ENCODE assay signal across 9 mouse cellular contexts in the genomic region with DNA sequence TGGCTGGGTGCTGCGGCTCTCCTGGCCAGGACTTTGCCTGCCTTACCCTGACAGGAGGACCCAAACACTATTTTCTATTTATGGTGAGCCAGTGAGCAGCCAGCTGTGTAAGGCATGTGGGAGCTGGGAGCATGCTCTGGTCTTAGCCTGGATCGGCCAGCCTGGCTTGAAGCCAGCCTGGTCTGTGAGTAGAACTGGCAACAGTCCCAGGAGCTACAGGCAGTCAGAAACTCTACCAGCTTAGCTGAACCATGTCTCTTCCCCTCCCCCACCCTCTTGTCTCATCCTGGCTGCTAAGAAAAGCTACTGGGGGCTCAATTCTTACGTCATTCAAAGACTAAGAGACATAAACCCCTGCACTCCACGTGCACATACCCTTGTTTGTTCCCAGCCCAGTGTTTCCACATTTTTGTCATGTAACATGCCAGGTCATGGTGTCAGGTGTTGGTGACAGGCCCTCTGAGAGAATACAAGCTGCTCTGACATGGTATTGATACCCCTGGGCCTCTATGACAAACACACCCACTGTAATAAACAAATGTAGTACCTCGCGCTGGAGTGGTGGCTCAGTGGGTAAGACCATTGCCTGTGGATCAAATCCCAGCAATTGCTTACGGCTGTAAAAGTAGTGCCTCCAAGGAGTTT.
DNase-seq lines count a peak whose midpoint lies in the region; ATAC-seq and TF ChIP-seq lines count a peak whose summit lies in the region.
"Had no signal": no experiment of that assay in that cellular context is flagged by ENCODE, and none has a peak within 500 bp of the region (broad histone marks: within the 10 kb centered on the region; RNA-seq: fewer than 3 reads in every experiment).

No protein-coding gene starts in this region.

- H3K4me2 ChIP-seq in embryonic facial prominence, embryonic 15.5 days (replicated peaks), result no peak overlapping the region
- peak overlapping the region; percentile 51 for H3K4me2 ChIP-seq in heart, embryonic 12.5 days
- H3K4me2 ChIP-seq in kidney, postnatal 0 days (ENCODE audit: low read length), result no peak overlapping the region
- H3K4me2 ChIP-seq in lung, embryonic 16.5 days (ENCODE audit: low read depth, low read length), result no peak overlapping the region

- no peaks in the 10 kb centered on the region for H3K27me3 ChIP-seq in embryonic facial prominence, embryonic 15.5 days
- no peaks in the 10 kb centered on the region for H3K27me3 ChIP-seq in heart, embryonic 12.5 days (replicated peaks)
- no peaks in the 10 kb centered on the region for H3K27me3 ChIP-seq in kidney, postnatal 0 days (ENCODE audit: insufficient read depth, low read length)
- no peaks in the 10 kb centered on the region for H3K27me3 ChIP-seq in lung, embryonic 16.5 days (ENCODE audit: control insufficient read depth, insufficient read depth, low read depth, low read length)

- H3K36me3 ChIP-seq in embryonic facial prominence, embryonic 15.5 days, result no peaks in the 10 kb centered on the region
- no peaks in the 10 kb centered on the region for H3K36me3 ChIP-seq in heart, embryonic 12.5 days
- H3K36me3 ChIP-seq in kidney, postnatal 0 days (ENCODE audit: insufficient read depth, low read length), result no peaks in the 10 kb centered on the region
- no peaks in the 10 kb centered on the region for H3K36me3 ChIP-seq in lung, embryonic 16.5 days (ENCODE audit: control insufficient read depth, insufficient read depth, low read length)

- peak overlapping the region; percentile 40; the same call in 1 of the 2 replicates for H3K27ac ChIP-seq in embryonic facial prominence, embryonic 15.5 days (replicated peaks)
- H3K27ac ChIP-seq in heart, embryonic 12.5 days (ENCODE audit: poor library complexity, severe bottlenecking), result peak overlapping the region; percentile 89
- no peak overlapping the region for H3K27ac ChIP-seq in kidney, postnatal 0 days
- peak overlapping the region; percentile 56 for H3K27ac ChIP-seq in lung, embryonic 16.5 days (ENCODE audit: low read length)

- H3K4me3 ChIP-seq in embryonic facial prominence, embryonic 15.5 days (replicated peaks), result no peak overlapping the region
- peak overlapping the region; percentile 10; the same call in 1 of the 2 replicates for H3K4me3 ChIP-seq in heart, embryonic 12.5 days
- no peak overlapping the region for H3K4me3 ChIP-seq in kidney, postnatal 0 days (replicated peaks; ENCODE audit: low read depth, low read length)
- no peak overlapping the region; the same call in 1 of the 2 replicates for H3K4me3 ChIP-seq in lung, embryonic 16.5 days (ENCODE audit: low read length)
- H3K4me3 ChIP-seq: erythroblast, embryonic 14.5 days had no signal

- peak; percentile 14 to 31 for DNase-seq in frontal cortex, adult 2 months (ENCODE audit: extremely low spot score in 1 of 2, low spot score in 1 of 2)
- DNase-seq in kidney, postnatal 0 days (ENCODE audit: low spot score), result peak; percentile 84
- DNase-seq in retina, postnatal 7 days (ENCODE audit: low read depth, low spot score), result peak; percentile 72
- DNase-seq in natural killer cell, adult 2 months (ENCODE audit: low spot score in 2 of 2), result no peak

- no peak for ATAC-seq in frontal cortex, adult (ENCODE audit: low TSS enrichment)
- ATAC-seq in embryonic facial prominence, embryonic 15.5 days (ENCODE audit: insufficient number of reproducible peaks, low FRiP score, low TSS enrichment, low read depth), result peak; percentile 61; the same call in 1 of the 2 replicates
- ATAC-seq in heart, embryonic 12.5 days (ENCODE audit: insufficient number of reproducible peaks, low FRiP score), result peak; percentile 89
- peak; percentile 89 for ATAC-seq in kidney, postnatal 0 days (replicated peaks; ENCODE audit: low FRiP score, low read depth)
- ATAC-seq in lung, embryonic 16.5 days (ENCODE audit: low read depth), result peak; percentile 95

- peaks cover 19% of the 10 kb centered on the region for H3K4me1 ChIP-seq in embryonic facial prominence, embryonic 15.5 days
- H3K4me1 ChIP-seq in heart, embryonic 12.5 days (replicated peaks), result peaks cover 25% of the 10 kb centered on the region
- peaks cover 9% of the 10 kb centered on the region; the same call in 1 of the 2 replicates for H3K4me1 ChIP-seq in kidney, postnatal 0 days (replicated peaks; ENCODE audit: insufficient read depth, low read length)
- peaks cover 17% of the 10 kb centered on the region for H3K4me1 ChIP-seq in lung, embryonic 16.5 days (replicated peaks; ENCODE audit: control insufficient read depth, insufficient read depth, low read length)

- no peak for TF ChIP-seq CTCF in kidney, postnatal 0 days (IDR thresholded peaks at IDR 0.05; ENCODE audit: low read depth)

- no peaks in the 10 kb centered on the region for H3K9me3 ChIP-seq in embryonic facial prominence, embryonic 15.5 days (replicated peaks)
- H3K9me3 ChIP-seq in heart, embryonic 12.5 days (replicated peaks), result no peaks in the 10 kb centered on the region
- no peaks in the 10 kb centered on the region for H3K9me3 ChIP-seq in kidney, postnatal 0 days (replicated peaks; ENCODE audit: low read length)
- H3K9me3 ChIP-seq in lung, embryonic 16.5 days (ENCODE audit: control insufficient read depth, low read length), result no peaks in the 10 kb centered on the region

- H3K9ac ChIP-seq in embryonic facial prominence, embryonic 15.5 days, result no peak overlapping the region
- H3K9ac ChIP-seq in heart, embryonic 12.5 days, result 0 out of 2 replicates have a peak overlapping the region, but pooled peaks have one; percentile 29
- H3K9ac ChIP-seq in kidney, postnatal 0 days (ENCODE audit: low read depth, low read length), result no peak overlapping the region
- H3K9ac ChIP-seq in lung, embryonic 16.5 days (ENCODE audit: low read length), result no peak overlapping the region

- WGBS in embryonic facial prominence, embryonic 15.5 days, result 37% methylated on average over 7 of the region's 7 CpGs
- WGBS in heart, embryonic 12.5 days, result 34% methylated on average over 7 of the region's 7 CpGs
- 37% methylated on average over 7 of the region's 7 CpGs for WGBS in kidney, postnatal 0 days
- 32% methylated on average over 7 of the region's 7 CpGs for WGBS in lung, embryonic 16.5 days

Comparison
In these comparisons a context has a peak if more than half of its experiments do, and no peak if none do; other contexts are left out.
1. DNase-seq: peak in frontal cortex, adult 2 months (2 of 2), kidney, postnatal 0 days (single experiment) and retina, postnatal 7 days (single experiment); none in natural killer cell, adult 2 months (0 of 2).